Mouse (Mus musculus): ENCODE results near the gene Tmem260.

GRCm38 (mm10) chr14:48505606-48506005, 59.7 kb downstream of the Tmem260 start:
- TF ChIP-seq CTCF (IDR thresholded peaks at IDR 0.05; ENCODE audit: low read depth) (no peak), EP300 (IDR thresholded peaks at IDR 0.05; ENCODE audit: low read depth) (no peak)

Data from heart, postnatal 0 days (tissue).